Mouse (Mus musculus): ENCODE measurements around the gene Krt78. TPM values are rescaled to one million over a fixed set of nuclear protein-coding genes. Genes with fewer than 3 reads are reported as not detected.

The Krt78 gene
- not detected for total RNA-seq (2023)

DNA sequence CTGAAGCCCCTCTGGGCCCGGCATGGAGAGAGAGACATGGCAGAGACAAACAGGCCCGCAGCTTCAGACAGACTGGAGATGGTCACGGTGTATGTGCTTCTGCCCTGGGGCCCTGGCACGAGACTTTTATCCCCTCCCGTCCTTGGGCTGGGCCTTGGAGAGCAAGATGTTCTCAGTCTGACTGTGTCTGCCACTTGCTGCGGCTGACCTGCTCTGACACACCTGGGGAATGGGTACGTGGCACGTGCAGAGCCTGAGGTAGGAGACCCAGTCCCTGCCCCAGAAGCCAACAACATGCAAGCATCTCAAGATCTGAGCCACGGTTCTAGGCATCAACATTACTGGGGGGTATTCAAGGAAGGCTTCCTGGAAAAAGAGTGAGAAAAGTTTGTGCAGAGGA, at the start of gene Krt78:
Gene Krt78, minus strand, starts transcription at position 101 of the 400 bp plus-strand sequence.

GRCm38 (mm10) chr15:101940274-101940829, 13.7 kb downstream of the Krt78 start, which contains the start of gene Krt79:
Gene Krt79, minus strand, starts transcription at chr15:101940324.

DNA sequence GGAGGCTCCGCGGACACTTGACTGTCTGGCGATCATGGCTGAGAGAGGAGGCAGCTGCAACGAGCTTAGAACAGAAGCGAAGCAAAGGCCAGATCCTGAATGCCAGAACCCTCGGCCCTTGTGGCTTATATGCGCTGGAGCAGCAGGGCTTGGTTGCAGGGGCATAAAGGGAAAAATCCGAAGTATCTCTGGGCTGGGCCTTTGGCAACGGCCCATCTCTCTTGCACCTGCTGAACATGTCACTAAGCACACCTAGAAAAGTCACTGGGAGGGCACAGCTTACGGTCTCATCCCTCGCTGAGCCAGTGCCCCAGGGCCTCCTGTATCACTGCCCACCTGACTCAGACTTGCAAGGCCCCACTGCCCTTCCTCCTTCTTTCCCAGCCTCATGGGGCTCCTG, 29.5 kb downstream of the Krt78 start, which contains the start of gene Krt4:
Gene Krt4, minus strand, starts transcription at position 101 of the 400 bp plus-strand sequence.

Other genes with a start within 250 kb of the Krt78 start
- 0.50 TPM for gene Krt5, start 241.4 kb downstream of the Krt78 start, total RNA-seq (2023)
- not detected for gene Krt71, start 211.2 kb downstream of the Krt78 start, total RNA-seq (2023)
- gene Krt72, start 167.8 kb downstream of the Krt78 start, total RNA-seq (2023): not detected
- not detected for gene Krt73, start 151.9 kb downstream of the Krt78 start, total RNA-seq (2023)
- not detected for gene Krt2, start 136.1 kb downstream of the Krt78 start, total RNA-seq (2023)
- gene Krt1, start 103.5 kb downstream of the Krt78 start, total RNA-seq (2023): 0.38 TPM
- not detected for gene Krt77, start 84.6 kb downstream of the Krt78 start, total RNA-seq (2023)
- gene Krt76, start 61.4 kb downstream of the Krt78 start, total RNA-seq (2023): not detected
- not detected for gene Krt4, start 29.6 kb downstream of the Krt78 start, total RNA-seq (2023)
- not detected for gene Krt79, start 14.0 kb downstream of the Krt78 start, total RNA-seq (2023)
- gene Krt8, start 50.2 kb upstream of the Krt78 start, total RNA-seq (2023): 1.2 TPM
- 1.6 TPM for gene Krt18, start 73.9 kb upstream of the Krt78 start, total RNA-seq (2023)
- 252 TPM for gene Eif4b, start 119.5 kb upstream of the Krt78 start, total RNA-seq (2023)
- 1.5 TPM for gene Tns2, start 146.1 kb upstream of the Krt78 start, total RNA-seq (2023)
- gene Spryd3, start 181.9 kb upstream of the Krt78 start, total RNA-seq (2023): 30.4 TPM
- 7.7 TPM for gene Igfbp6, start 190.1 kb upstream of the Krt78 start, total RNA-seq (2023)
- 1.1 TPM for gene Soat2, start 196.2 kb upstream of the Krt78 start, total RNA-seq (2023)
- 113 TPM for gene Zfp740, start 249.0 kb upstream of the Krt78 start, total RNA-seq (2023)

Measured in CD4-positive naive resting alpha-beta T cell, adult 57 days (primary cell).